Comparison of ENCODE assay signal across 8 mouse cellular contexts in the genomic region with DNA sequence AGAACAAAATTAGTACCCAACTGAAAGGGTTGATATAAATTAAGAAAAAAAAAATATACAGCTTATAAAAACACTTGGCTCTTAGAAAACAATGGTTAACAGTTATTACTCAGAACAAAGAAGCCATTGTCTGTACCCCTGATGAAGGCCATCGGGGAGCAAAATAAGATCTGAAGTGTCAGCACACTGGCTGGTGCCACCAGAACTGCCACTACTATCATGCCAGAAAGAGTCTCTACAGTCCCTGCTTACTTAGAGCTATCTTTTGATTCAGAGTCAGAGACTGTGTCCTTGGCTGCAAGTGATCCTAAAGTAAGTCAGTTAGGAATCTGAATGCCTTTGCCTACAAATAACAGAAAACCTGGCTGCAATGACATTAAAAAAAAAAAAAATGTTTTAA. TPM values are rescaled to one million over a fixed set of nuclear protein-coding genes. Genes with fewer than 3 reads are reported as not detected.
A peak's percentile ranks its signal among the peaks of the same experiment; 100 is the strongest.
DNase-seq lines count a peak whose midpoint lies in the region; ATAC-seq and TF ChIP-seq lines count a peak whose summit lies in the region.

No protein-coding gene starts in this region.

- H3K9ac ChIP-seq in forebrain, embryonic 12.5 days = no peak overlapping the region
- H3K9ac ChIP-seq in liver, postnatal 0 days (replicated peaks) = no peak overlapping the region

- no peak for TF ChIP-seq EP300 in liver, postnatal 0 days (IDR thresholded peaks at IDR 0.05; ENCODE audit: low read depth)

- ATAC-seq in forebrain, embryonic 12.5 days (ENCODE audit: low FRiP score) = no peak
- no peak for ATAC-seq in liver, postnatal 0 days

- H3K4me1 ChIP-seq in forebrain, embryonic 12.5 days = peaks cover 8% of the 10 kb centered on the region
- peaks cover 15% of the 10 kb centered on the region for H3K4me1 ChIP-seq in forebrain, embryonic 10.5 days
- H3K4me1 ChIP-seq in embryonic fibroblast, embryonic 13.5 days (ENCODE audit: control insufficient read depth, insufficient read depth, low read length) = no peaks in the 10 kb centered on the region; the same call in 1 of the 2 replicates
- H3K4me1 ChIP-seq in liver, postnatal 0 days (ENCODE audit: insufficient read depth) = peaks cover 13% of the 10 kb centered on the region

- no peak for TF ChIP-seq POLR2A in embryonic fibroblast, embryonic 13.5 days (IDR thresholded peaks at IDR 0.05; ENCODE audit: low read depth, low read length)

- no peak for TF ChIP-seq CTCF in embryonic fibroblast, embryonic 13.5 days (IDR thresholded peaks at IDR 0.05; ENCODE audit: borderline replicate concordance, insufficient read depth, low read length)
- no peak for TF ChIP-seq CTCF in liver, postnatal 0 days (IDR thresholded peaks at IDR 0.05; ENCODE audit: low read depth)

- no peak for DNase-seq in forebrain, embryonic 10.5 days (ENCODE audit: extremely low spot score, low spot score)
- peak; percentile 65 for DNase-seq in layer of hippocampus, adult 9-11 months
- no peak for DNase-seq in layer of hippocampus, postnatal 36 days
- no peak for DNase-seq in liver, postnatal 0 days
- DNase-seq in spleen, postnatal 14 days (ENCODE audit: low spot score in 2 of 2) = no peak
- DNase-seq in adrenal gland, postnatal 14 days = no peak

- H3K4me2 ChIP-seq in forebrain, embryonic 12.5 days = no peak overlapping the region
- H3K4me2 ChIP-seq in liver, postnatal 0 days (ENCODE audit: low read depth, low read length) = no peak overlapping the region

- no peak overlapping the region for H3K4me3 ChIP-seq in forebrain, embryonic 12.5 days (replicated peaks)
- no peak overlapping the region for H3K4me3 ChIP-seq in forebrain, embryonic 10.5 days
- no peak overlapping the region for H3K4me3 ChIP-seq in embryonic fibroblast, embryonic 13.5 days (ENCODE audit: insufficient read depth, low read length)
- H3K4me3 ChIP-seq in liver, postnatal 0 days (ENCODE audit: low read depth, low read length) = no peak overlapping the region

- 0 out of 2 replicates have a peak overlapping the region, but pooled peaks have one; percentile 13 for H3K27ac ChIP-seq in forebrain, embryonic 12.5 days
- H3K27ac ChIP-seq in forebrain, embryonic 10.5 days = no peak overlapping the region
- peak overlapping the region; percentile 27; the same call in 1 of the 2 replicates for H3K27ac ChIP-seq in embryonic fibroblast, embryonic 13.5 days (ENCODE audit: insufficient read depth, low read length)
- H3K27ac ChIP-seq in liver, postnatal 0 days (ENCODE audit: low read depth) = peak overlapping the region; percentile 70

- WGBS in forebrain, embryonic 12.5 days = 31% methylated on average over 1 of the region's 1 CpGs
- WGBS in forebrain, embryonic 10.5 days = 35% methylated on average over 1 of the region's 1 CpGs
- WGBS in liver, postnatal 0 days (ENCODE audit: insufficient replicate concordance) = 35% methylated on average over 1 of the region's 1 CpGs

- no peaks in the 10 kb centered on the region for H3K9me3 ChIP-seq in forebrain, embryonic 12.5 days
- H3K9me3 ChIP-seq in forebrain, embryonic 10.5 days = no peaks in the 10 kb centered on the region
- no peaks in the 10 kb centered on the region for H3K9me3 ChIP-seq in liver, postnatal 0 days (ENCODE audit: low read length)

- no peaks in the 10 kb centered on the region for H3K27me3 ChIP-seq in forebrain, embryonic 12.5 days
- no peaks in the 10 kb centered on the region for H3K27me3 ChIP-seq in forebrain, embryonic 10.5 days (ENCODE audit: poor library complexity, severe bottlenecking)
- H3K27me3 ChIP-seq in liver, postnatal 0 days (ENCODE audit: insufficient read depth, low read length) = no peaks in the 10 kb centered on the region

- no peaks in the 10 kb centered on the region for H3K36me3 ChIP-seq in forebrain, embryonic 12.5 days (replicated peaks)
- no peaks in the 10 kb centered on the region for H3K36me3 ChIP-seq in forebrain, embryonic 10.5 days (replicated peaks)
- no peaks in the 10 kb centered on the region for H3K36me3 ChIP-seq in liver, postnatal 0 days (replicated peaks; ENCODE audit: insufficient read depth, low read length)

RNA-seq across cellular contexts. Expression of gene Cap1, which starts 5.7 kb away (rescaled TPM):
- polyA plus RNA-seq in forebrain, embryonic 12.5 days (2016; fragmentation: Nextera tagmentation; extraction: Ambion mirVana) = 28.1 and 44.4 TPM in 2 replicates
- 60.7 and 76.1 TPM in 2 replicates for polyA plus RNA-seq in forebrain, embryonic 10.5 days (2016; fragmentation: Nextera tagmentation; extraction: Ambion mirVana)
- total RNA-seq in layer of hippocampus, postnatal 36 days (2021) = 100 to 1,000 TPM; 305 to 314 TPM
- 317 and 412 TPM in 2 replicates for polyA plus RNA-seq in embryonic fibroblast, embryonic 13.5 days (2011; ENCODE audit: insufficient read length, low read depth, missing spikeins)
- polyA plus RNA-seq in liver, postnatal 0 days (2015; fragmentation: Nextera tagmentation; extraction: Ambion mirVana) = 22.3 and 28.4 TPM in 2 replicates
- total RNA-seq in adrenal gland, postnatal 14 days (2021) = 125 and 139 TPM in 2 replicates

RNA-seq across cellular contexts. Expression of gene Ppt1, which starts 55.6 kb away (rescaled TPM):
- 69.4 and 70.1 TPM in 2 replicates for polyA plus RNA-seq in forebrain, embryonic 12.5 days (2016; fragmentation: Nextera tagmentation; extraction: Ambion mirVana)
- polyA plus RNA-seq in forebrain, embryonic 10.5 days (2016; fragmentation: Nextera tagmentation; extraction: Ambion mirVana) = 67.1 and 69.8 TPM in 2 replicates
- total RNA-seq in layer of hippocampus, postnatal 36 days (2021) = 10 to 100 TPM; 81.6 to 82.9 TPM
- 66.8 and 75.8 TPM in 2 replicates for polyA plus RNA-seq in embryonic fibroblast, embryonic 13.5 days (2011; ENCODE audit: insufficient read length, low read depth, missing spikeins)
- polyA plus RNA-seq in liver, postnatal 0 days (2015; fragmentation: Nextera tagmentation; extraction: Ambion mirVana) = 18.6 and 20.3 TPM in 2 replicates
- total RNA-seq in adrenal gland, postnatal 14 days (2021) = 48.6 and 55.9 TPM in 2 replicates
